Mouse (Mus musculus) regulatory T cell (primary cell): ENCODE measurements around the gene Taf12.

Experiments
- in situ Hi-C: fragments of 300-600 bp; cut with MboI, MseI; formaldehyde crosslinking; loops from one replicate; pipeline ENCODE4 v1.15.1; 2025; ENCODE audit warnings: high pct_unique_total_duplicates

Taf12 gene

DNA sequence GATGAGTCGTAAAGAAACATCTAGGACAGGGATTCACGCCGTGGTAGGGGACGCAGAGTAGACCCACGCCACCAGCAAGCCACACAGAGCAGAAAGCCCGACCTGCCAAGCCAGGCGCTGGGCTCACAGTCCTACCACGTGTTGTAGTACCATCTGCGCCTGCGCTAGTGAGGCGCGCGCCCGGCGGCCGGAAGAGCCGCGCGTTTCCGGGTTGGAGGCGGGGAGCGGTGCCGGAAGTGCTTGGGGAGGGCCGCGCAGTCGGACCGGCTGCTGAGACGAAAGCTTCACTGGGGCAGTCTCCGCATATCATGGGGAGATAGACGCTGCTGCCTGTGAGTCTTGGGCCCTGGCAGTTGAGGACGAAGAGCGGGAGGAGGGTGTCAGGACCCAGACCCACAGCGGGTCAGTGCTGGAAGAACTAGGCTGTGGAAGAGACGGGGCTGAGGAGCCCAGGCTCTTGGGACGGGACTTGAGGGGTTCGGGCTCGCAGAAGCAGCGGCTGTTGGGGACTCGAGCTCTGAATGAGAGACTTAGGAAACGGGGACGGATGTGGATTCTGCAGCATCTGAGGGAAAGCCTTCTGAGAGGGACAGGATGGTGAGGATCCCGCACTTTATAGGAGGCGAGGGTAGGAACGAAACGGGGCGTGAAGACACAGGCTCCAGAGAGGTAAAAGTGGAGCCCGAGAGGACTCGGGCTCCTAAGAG lies at the start of gene Taf12:
TSS of gene Taf12 (plus strand) at position 220 of the 707 bp plus-strand sequence.
- in situ Hi-C loops, result no loop called here

DNA sequence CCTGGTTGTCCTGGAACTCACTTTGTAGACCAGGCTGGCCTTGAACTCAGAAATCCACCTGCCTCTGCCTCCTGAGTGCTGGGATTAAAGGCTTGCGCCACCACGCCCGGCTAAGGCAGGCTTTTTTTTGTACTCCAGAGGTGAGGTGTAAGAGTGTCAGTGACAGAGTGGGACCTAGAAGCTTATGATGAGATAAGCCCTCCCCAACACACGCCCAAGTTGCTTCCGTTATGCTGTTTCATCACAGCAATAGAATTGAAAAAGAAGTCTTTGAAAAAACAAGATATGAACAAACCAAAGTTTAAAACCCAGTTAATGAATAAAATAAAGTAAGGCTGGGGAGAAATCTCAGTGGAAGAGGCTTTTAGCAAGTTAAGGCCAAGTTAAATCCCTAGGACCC lies 43.8 kb upstream of the Taf12 start:
- in situ Hi-C loops, result no loop called here

DNA sequence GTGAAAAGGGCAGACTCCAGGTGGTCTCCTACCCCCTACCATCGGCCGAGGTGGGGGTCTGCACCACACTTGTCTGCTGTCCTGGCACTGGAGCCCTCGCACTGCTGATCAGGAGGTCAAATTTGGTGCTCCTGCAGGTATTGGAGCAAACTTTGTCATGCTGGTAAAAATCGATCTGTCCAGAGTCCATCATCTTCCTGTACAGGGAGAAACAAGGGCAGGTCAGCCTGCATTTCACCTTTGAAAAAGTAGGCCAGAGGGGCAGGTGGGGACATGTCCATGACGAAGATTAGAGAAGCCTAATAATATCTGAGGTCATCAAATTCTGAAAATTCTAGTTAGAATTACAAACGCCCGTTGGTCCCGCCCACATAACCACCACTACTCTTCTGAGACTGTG lies 39.5 kb upstream of the Taf12 start:
- in situ Hi-C loops, result no loop called here

DNA sequence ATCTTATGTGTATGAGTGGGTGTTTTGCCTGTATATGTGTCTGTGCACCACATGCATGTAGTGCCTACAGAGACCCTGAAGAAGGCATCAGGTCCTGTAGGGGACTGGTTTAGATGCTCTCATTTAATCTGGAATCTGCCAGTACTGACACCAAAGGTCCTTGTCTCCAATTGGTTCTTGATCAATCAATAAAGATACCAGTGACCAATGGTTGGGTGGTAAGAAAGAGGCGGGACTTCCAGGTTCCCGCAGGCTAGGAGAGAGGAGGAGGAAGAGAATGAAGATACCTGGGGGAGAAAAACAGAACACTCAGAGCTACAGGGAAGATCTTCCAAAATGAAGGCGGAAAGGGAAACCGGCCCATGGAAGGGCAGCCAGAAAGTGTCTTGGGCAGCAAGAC lies 35.8 kb upstream of the Taf12 start:
- in situ Hi-C loops, result no loop called here

DNA sequence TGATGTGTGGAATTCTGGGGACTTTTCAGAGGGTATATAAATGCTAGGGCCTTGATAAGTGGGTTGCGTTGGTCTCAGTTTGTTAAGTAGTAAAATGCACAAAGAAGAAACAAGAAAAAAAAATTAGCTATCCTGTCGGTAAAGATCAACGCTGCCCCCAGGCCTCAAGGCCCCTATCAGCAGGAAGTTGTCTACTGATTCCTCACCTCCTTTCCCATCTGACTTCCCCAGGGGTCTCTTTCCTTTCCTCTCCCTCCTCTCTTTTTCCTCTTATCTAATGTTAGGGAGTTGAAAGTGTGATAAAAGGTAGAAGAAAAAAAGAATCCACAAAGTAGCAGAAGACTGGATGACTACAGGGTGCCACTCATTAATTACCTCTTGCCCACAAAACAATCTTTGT lies 33.8 kb upstream of the Taf12 start:
- in situ Hi-C loops, result no loop called here

DNA sequence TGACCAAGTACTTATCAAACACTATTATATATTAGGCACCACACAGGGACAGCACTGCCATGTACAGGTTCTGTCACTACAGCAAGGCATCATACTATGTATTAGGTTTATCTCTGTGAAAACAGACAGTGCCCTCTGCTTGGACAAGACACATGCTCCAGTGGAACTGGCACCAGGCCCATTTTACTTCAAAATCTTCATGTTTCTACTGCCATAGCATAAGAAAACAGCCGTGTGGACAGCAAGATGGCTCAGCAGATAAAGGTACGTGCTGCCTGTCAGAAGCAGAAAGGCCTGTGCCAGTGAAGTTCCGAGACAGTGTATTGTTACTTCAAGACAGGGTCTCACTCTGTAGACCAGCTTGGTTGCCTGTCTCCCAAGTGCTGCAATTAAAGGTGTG lies 33.0 kb upstream of the Taf12 start:
- in situ Hi-C loops, result no loop called here

DNA sequence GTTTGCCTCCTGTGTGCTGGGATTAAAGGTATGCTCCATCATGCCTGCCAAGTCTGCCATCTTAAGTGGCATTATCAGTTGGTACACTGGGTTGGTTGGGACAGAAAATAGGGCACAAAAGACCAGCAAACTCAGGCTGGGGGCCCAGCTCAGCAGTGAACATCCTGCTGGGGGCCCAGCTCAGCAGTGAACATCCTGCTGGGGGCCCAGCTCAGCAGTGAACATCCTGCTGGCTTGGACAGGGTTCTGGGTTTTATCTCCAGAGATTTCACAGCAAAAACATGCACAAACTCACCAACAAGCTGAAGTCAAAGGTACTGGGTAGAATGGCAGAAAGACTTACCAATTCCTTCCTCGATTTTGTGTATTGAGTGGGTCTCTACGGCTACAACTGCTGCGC lies 28.5 kb upstream of the Taf12 start:
- in situ Hi-C loops, result no loop called here

DNA sequence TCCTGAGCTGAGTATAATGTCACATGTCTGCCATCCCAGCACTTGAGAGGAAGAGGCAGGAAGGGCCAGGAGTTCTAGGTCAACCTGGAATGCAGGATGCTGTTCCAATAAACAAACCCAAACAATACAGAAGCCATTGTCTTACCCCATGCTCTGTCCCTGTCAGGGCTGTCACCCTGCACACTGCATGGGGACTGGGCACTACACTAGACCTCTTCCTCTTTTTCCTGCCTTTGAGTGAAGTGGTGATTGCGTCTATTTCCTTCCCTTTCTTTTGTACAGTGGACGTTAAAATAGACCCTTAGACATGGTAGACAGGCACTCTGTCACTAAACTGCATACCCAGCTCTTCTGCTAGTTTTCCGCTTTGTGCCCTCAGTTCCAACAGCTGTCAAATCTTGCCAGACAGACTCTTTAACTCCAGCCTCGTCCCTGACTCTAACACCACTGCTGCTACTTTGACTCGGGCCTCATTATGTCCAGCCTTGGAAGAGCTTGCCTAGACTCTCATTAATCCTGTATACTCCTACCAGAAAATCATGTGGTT lies 26.7 kb upstream of the Taf12 start:
- in situ Hi-C loops, result no loop called here

DNA sequence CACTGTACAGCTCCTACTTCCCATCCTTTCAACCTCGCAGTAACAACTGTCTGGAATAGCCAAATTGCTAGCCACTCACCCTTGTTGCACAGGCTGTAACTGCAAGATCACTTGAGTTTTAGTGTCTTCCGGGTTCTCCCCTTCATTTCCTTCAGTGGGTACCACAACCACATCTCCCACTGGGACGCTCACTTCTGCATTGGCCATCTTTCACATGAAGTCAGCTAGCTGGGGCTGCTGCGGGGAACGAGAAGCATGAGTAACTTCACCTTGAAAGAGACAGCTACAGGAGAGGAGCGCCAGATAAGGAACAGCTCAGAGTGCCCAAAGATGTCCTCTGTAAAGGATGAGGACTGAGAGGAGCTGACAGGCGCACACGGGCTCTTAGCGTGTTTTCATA lies 22.6 kb upstream of the Taf12 start:
- in situ Hi-C loops, result no loop called here

DNA sequence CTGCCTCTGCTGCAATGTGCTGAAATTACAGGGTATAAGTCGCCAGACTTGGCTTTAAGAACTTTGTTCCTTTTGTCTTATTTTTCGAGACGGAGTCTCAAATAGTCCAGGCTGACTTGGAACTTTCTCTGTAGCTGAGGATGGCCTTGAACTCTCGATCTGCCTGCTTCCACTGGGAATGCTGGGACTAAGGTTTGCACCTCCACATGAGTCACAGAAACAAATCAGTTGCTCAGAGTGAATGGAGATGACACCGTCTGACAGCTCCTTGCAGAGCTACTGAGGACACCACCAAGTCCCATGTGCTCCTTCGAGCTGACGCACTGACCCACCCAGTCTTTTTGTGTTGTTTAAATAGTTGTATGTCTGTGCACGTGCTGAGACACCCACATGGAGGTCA lies 21.0 kb upstream of the Taf12 start:
- in situ Hi-C loops, result no loop called here

DNA sequence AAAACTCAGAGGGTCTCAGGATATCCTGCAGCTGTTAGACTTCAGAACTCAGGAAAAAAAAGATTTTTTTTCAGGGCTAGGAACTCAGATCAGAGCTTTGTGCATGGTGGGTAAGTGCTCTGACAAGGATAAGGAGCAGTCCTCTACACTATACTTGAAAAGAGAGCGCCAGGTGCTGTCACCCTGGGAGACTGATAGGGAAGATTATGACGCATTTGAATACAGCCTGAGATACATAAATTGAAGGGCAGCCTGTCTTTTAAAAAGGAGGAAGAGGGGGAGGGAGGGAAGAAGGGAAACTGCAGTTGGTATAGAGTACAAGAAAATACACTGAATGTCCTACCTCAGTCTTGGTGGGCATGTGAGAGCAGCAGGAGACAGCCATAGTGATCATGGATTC lies 20.6 kb upstream of the Taf12 start:
- in situ Hi-C loops, result no loop called here

DNA sequence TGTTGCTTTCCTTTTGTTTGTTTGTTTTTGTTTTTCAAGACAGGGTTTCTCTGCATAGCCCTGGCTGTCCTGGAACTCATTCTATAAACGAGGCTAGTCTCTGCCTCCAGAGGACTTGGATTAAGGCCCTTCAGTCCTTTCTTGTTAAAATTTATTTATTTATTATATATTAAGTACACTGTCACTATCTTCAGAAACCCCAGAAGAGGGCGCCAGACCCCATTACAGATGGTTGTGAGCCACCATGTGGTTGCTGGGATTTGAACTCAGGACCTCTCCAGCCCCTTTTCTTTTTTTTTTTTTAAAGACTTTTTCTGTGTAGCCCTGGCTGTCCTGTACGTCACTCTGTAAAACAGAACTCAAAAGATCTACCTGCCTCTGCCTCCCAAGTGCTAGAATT lies 19.2 kb upstream of the Taf12 start:
- in situ Hi-C loops, result loop anchor here (5.0 kb wide), 1 partner anchor 33 kb away; no protein-coding TSS in a partner anchor

DNA sequence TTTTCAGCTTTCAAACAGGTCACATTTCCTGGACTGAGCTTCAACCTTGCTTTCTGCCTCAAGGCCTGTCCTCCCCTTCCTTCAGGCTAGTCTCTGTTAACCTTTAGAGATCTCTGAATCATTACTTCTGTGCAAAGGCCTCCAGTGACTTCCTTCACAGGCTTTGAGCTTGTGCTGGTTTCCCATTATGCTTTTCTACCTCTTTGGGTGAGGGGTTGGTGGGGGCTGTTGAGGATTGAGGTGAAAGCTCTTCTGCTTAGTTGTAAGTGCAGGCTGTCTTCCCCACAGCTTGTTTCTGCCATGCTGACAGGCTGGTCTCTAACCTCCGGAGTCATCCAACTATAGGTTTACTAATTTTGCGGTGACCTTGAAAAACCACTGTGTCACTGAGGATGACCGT lies 17.8 kb upstream of the Taf12 start:
- in situ Hi-C loops, result loop anchor here (5.0 kb wide), 1 partner anchor 34 kb away; no protein-coding TSS in a partner anchor

DNA sequence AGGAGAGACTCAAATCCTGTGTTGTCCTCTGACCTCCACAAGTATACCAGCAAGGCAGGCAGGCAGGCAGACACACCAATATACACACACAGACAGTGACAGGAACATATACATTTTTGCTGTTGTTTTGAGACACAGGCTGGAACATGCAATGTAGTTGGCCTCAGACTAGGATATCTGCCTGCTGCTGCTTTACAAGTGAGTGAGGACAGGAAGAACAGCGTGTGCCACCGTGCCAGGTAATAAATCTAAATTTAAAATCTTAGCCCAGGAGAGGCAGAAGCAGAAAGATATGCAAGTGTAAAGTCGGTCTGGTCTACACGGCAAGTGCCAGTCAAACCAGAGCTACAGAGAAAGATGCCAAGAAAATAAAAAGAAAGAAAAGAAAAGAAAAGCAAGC lies 14.9 kb upstream of the Taf12 start:
- in situ Hi-C loops, result loop anchor here (5.0 kb wide), 1 partner anchor 37 kb away; no protein-coding TSS in a partner anchor

DNA sequence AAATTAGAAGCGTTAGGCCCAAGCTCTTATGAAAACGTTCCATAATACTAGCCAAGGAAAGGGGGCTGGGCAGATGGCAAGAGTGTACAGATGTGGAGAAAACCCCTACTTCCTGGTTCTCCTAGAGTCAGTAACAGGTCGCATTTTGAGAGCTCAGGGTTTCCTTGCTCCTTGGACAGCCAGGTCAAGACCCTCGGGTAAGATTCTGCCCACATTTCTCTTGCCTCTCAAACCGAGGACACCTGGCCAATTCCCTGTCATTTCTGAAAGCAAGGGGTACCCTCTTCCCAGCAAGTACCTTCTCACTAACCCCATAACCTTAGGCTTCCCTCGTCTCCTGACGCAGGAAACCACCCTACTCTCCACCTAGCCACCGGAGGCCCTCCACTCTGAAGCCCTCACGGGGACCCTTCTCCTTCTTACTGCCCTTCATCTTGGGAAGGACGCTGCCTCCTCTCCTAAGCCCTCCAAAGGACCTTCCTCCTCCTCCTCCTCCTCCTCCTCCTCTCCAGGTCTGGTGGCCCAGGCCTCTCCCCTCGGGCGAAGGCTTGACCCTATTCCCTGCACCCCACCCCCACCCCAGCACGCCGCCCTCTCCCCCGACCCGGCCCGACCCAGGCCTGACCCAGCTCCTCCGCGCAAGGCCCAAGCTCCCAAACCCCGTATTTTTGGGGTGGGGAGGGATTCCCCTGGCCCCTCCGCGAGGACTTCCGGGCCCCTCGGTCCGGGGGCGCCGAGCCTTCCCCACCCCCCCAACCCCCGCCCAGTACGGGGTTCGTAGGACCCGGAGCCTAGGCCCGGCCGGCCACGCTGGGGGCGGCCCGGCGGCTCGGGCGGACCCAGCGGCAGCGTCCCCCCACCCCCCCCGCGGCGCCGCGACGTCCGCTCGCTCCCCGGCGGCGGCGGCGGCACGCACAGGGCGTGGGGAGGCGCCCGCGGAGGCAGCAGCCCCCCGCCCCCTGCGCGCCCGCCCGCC lies 13.5 kb upstream of the Taf12 start:
- in situ Hi-C loops, result no loop called here

DNA sequence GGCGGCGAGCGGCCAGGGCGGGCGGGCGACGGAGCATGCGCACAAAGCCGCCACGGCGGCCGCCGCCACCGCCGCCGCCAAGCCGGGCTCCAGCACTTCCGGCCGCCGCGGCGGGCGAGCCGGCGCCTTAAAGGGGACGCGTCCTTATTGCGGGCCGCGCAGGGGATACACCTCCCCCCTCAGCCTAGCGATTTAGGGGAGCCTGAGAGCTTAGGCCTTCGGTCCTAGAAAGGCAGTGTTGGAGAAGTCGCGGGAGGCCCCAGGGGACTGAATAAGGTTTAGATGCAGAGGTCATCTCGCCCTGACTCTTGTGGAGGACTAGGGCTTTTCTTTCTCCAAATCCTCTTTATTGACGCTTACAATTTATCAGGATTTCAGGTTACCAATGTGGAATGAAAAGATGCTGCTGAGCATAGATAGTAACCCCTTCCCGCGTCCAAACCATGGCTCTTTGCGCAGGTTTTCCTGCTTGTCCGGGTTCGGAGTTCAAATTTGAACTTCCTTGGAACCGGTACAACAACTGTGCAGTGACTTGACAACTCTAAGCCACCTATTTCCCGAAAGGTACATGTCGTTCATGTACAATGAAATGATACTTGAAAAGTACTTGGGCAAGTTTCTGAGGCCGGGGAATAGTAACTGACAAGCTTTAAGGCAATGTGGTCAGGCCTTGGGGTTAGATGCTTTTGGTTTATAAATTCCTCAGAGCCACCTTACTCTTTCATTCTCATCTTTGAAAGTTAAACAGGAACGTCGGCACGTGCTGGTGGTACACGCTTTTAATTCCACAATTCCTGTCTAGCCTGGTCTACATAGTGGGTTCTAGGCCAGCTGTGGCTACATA lies 12.4 kb upstream of the Taf12 start, which contains the start of gene Gmeb1:
TSS of gene Gmeb1 (minus strand) at position 89 of the 844 bp plus-strand sequence.
- in situ Hi-C loops, result no loop called here

DNA sequence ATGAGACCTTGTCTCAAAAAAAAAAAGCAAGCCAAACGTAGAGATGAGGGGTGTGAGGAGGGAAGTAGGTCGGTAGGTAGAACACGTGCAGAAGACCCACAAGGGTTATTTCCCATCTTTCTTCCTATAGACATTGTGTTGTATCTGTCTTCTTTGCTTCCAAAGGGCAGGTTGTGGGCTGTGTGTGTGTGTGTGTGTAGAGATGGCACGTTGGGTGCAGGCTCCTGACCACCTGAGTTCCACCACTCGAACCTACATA lies 11.9 kb upstream of the Taf12 start:
- in situ Hi-C loops, result no loop called here

DNA sequence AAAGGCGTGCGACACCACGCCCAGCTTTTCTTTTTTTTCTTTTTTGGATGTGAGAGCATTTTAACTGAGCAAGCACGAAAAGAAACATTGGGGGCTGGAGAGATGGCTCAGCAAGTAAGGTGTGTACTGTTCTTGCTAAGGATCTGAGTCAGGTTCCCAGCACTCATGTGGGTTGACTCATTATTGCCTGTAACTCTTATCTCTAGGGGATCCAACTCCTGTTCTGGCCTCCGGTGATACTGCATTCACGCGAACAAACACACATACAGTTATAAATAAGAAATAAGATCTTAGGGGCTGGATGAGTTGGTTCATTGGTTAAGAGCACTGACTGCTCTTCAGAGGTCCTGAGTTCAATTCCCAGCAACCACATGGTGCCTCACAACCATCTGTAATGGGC lies 10.9 kb upstream of the Taf12 start:
- in situ Hi-C loops, result no loop called here

DNA sequence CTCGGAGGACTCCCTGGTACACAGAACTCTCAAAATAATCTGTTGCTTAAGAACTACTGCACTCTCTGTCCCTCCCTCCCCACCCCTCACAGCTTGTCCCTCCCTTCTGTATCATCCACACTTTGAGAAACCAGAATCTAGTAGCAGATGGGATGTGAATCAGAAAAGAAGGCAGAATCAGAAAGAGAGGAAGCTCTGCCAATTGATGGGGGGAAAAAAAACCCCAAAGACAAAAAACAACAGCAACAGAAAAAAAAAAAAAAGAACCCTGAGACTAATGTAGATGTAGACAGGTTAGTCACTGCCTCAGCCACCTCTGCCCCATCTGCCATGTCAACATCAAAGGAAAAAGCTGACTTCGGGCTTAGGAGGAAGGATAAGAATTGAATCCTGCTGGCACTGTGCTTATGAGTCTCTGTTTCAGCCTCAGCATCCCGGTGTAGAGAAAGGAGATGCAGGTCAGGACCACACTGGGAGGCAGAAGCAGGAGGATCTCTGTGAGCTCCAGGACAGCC lies 7.3 kb upstream of the Taf12 start:
- in situ Hi-C loops, result no loop called here

DNA sequence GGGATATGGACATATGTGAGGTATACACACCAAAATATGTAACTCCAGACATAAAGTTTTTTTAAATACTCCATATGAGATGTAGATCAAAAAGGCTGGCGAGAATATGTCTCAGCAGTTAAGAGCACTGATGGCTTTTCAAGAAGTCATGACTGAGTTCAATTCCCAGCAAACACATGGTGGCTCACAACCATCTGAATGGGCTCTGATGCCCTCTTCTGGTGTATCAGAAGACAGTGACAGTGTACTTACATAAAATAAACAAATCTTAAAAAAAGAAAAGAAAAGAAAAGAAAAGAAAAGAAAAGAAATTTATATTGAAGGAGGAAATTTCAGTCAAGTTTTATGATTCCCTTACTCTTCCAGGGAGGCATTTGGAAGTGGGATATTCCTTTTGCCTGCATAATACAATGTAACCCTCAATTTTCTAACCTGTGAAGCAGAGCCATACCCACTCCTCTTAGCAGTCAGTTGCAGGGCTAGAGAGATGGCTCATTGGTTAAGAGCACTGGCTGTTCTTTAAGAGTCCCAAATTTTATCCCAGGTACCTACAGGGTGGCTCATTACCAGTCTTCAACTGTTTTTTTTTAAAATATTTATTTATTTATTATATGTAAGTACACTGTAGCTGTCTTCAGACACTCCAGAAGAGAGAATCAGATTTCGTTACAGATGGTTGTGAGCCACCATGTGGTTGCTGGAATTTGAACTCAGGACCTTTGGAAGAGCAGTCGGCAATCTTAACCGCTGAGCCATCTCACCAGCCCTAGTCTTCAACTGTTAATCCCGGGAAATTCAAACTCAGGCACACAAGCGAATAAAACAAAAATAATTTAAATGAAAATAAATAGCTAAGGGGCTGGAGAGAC lies 5.1 kb upstream of the Taf12 start:
- in situ Hi-C loops, result no loop called here
